Mouse (Mus musculus) left cerebral cortex, adult 9 months (tissue): ENCODE results near the gene Ptpa.
A peak's percentile ranks its signal among the peaks of the same experiment; 100 is the strongest.

Experiments
- DNase-seq, 2 experiments: peaks; one replicate each; pipeline ENCODE4 v3.0.0; 2022; ENCODE audit warnings: low spot score in 2 of 2

Gene Ptpa

DNA sequence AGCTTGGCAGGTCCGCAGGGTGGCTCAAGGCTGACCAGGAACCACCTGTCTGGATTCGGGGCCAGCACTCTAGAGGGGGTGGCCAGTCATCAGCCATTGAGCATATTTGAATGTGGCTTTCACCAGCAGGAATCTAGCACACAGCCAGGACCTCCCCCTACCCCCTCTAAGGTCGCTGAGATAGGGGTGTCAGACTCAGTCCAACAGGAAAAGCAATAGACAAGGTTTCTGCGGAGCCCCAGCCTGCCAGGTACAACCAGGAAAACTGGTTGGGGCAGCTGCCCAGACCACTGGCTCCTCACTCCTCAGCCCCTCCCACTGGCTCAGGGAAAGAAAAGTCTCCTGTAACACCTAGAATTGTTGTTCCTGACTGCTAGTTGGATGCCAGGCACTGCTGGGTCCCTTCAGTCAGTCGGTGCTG is 47.5 kb downstream of the Ptpa start:
- DNase-seq = no peak

DNA sequence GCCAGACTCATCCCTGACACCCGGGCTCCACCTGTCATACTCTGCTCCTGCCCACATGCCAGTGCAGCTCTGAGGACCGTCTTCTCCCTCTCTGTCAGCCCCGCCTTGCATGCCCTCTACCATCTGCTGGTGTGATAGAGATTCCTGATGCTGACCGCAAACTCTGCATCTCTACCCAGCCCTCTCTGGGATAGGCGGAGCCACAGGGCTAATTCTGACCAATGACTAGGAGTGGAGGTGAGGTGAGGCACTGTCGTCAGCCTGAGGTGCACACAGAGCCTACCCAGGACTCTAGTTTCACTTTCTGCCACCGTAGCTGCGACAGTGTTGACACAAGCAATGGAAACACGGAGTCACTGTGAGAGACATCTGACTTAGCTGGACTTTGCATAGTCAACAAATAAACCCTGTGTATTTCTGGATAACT is 48.1 kb downstream of the Ptpa start:
- peak; percentile 61 to 77 for DNase-seq

DNA sequence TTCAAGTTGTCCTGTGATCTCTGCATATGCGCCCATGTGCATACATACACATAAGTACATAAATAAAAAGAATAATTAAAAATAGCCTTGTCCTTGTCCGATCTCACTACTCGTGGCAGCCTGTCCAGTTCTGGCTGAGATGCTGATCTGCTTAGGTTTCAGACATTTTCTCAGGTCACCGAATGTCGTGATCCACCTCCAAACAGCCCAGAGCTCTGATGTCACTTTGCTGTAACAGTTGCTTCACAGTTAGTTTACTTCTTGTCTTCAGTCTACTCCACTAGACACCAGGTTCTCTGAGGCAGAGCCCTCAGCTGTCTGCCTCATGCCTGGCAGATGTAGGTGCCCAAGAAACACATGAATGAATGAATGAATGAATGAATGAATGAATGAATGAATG is 48.6 kb downstream of the Ptpa start:
- no peak for DNase-seq

DNA sequence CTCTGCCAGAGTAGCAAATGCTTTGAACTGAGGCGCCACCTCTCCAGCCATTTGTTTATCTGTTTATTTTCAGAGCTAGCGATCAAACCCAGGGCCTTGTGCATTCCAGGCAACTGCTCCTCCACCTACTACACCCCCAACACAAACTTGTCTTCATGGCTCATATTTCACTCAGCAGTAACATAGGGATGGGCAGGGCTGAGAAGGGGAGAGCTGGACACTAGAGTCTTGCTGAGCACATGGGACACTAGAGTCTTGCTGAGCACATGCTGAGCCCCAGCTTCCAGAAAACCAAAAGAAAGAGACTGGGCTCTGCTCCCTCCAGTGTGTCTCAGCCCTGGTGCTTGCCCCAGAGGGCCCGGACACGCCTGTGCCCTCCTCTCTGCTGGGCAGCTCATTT is 50.9 kb downstream of the Ptpa start:
- DNase-seq = no peak

DNA sequence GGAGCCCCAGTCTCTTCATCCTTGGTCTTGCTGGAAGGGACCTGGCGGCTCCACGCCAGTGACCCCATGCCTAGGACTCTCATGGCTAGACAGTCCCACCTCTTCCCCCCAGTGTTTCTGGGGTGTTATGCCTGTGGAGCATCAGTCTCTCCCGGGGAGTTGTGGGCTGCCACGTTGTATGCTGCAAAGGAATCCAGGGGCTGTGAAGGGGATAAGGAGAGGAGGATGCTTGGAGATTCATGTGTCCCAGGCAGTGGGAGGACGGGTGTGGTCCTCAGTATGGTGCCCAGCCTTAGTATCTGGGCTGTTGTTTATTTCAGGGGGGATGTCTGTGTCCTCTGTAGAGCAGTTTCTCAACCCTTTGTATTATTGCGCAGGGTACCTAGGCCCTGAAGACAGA is 53.2 kb downstream of the Ptpa start:
- DNase-seq = no peak

DNA sequence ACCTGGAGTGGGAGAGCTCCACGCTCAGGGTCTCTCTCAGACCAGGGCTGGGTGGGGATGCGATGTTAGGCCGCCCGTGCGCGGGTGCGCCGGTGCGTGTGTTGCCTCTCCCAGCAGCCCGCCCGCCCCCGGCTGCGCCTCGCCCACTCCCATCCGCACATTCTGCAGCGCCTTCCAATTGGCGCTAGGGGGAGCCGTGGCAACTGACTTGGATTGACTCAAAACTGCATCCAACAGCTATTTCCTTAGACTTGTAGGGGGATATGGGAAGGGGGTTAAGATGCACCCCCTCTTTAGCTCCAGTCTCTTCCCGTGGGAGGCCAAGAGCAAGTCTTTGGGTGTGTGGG is 53.9 kb downstream of the Ptpa start:
- peak; percentile 50 to 87 for DNase-seq

DNA sequence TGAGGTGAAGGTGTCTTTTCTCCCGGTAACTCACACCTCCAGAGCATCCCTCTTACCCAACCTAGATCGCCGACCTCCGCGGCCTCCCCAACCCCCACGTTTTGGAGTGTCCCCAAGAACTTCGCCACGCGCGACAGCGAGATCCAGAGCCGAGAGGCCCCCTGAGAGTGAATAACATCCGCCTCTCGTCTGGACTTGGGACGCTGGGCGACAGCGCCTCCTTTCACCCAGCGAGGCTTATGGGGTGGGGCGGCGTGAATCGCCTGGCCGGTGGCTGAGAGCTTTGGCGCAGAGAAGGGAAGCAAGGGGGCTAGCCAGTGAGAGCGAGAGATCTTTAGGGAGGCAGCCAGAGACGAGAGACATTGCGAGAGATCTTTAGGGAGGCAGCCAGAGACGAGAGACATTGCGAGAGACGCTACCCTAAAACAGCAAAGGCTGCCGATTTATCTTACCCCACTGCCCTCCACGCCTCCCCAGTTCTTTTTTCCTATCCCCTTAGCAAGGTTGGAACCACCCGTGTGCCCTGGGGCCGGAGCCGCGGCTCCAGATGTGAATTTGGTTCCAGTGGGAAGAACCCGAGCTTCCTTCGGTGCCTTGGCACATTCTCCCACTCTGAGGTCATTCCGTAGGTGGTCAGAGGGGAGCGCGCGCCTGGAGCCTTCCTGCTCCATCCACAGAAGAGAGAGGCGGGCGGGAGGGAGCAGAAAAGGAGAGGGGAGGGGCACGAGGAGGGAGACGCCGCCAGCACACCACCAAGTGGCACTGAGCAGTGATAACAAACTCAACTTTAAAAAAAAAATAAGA is 54.5 kb downstream of the Ptpa start:
- peak in 1 of 2 experiments; percentile 67 for DNase-seq

DNA sequence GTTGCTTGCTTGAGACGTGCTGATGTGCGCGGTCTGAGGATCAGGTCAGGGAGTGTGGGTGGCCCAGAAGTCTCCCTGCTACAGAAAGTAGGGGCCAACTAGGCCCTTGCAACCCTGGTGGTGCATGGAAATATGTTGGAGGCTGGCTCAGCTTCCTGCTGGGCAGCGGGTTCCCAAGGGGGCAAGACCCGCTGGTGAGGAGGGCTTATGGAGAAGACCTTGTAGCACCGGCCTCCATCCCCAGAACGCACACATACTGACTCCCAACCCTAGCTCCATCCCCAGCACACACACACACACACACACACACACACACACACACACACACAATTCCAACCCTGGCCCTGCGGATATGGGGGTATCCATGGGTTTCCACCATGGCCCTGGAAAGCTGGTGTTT is 55.2 kb downstream of the Ptpa start:
- DNase-seq = no peak

DNA sequence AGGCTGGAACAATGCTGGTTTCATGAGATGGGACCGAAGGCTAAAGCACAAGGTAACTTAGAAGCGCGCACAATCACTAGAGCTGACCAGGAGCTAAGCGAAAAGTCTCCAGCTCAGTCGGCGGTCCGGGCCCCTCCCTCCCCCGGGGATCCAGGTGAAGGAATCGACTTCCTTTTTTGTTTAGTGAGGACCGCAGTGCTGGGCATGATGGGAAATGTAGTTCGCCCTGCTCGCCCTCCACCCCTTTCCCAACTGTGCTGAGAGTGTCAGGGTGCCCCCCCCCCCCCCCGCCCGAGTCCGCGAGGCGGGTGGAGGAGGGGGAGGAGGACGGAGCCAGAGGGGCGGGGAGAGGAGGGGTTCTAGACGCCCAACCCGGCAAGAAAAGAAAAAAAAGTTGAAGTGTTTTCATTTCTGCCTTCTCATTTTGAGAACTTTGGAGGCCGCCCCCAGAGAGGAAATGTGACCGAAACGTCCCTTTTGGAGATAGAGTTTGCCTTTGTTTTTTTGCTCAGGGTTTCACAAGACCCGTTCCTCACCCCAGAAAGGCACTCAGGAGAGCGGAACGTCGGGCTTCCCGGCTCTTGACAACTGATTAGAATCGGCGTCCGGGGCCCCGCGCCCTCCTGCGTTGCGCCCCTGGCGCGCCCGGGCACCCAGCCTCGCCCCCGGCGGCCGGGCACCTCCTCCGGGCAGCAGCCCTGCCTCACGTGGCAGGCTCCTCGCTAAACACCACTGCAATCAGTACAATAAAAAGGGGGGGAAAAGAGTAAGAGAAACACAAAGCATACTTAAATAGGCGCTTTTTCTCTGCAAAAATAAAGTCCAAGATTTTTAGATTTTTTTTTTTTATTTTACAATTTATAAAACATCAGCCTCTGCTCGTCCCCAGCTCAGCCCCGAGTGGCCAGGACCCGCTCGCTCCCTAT is 56.2 kb downstream of the Ptpa start:
- peak in 1 of 2 experiments; percentile 84 for DNase-seq

DNA sequence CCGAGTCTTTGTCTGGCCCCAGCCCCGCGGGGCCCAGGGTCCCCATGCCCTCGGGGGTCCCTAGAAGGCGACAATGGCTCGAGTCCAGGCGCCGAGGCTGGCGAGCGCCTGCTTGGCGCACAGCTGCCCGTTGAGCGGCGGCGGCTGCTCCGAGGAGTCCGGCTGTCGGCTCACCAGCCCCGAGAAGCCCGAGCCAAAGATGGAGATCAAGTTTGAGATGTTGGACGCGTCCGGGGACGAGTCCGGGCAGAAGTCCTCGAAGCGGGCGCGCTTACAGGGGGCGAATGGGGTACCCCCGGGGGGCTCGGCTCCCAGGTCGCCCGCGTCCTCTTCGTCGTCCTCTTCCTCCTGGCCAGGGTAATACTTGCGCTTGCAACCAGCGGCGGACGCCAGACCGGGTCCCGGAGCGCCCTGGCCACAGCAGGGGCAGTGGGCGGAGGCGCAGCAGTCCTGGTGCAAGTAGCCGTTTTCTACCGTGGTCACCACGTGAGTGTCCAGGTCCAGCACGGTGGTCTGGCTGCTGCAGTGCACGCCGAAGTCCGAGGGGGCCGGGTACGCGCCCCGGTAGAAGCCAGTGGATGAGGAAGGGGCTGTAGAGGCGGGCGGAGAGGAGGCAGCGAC is 57.0 kb downstream of the Ptpa start:
- no peak for DNase-seq

DNA sequence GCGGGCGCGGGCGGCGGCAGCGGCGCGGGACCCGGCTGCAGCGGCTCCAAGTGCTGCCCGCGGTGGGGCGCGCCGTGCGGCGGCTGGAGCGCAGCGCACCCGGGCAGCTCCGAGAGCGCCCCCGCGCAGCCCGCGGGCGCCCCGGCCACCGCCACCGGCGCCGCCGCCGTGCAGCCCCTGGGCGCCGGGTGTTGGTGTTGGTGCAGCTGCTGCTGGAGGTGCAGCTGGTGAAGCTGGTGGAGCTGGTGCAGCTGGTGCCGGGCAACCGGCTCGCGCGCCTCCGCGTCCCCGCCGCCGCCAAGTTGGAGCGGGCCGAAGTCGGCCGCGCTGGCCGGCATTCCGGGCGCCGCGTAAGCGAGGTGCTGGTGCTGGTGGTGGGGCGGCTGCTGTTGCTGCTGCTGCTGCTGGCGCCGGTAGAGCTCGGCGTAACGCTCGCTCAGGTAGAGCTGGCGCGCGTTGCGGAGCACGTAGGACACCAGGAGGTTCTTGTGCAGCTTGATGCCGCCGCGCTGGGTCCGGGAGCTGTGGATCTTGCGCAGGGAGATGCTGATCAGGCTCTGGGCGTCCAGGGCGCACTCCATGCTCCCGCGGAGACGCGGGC is 57.7 kb downstream of the Ptpa start:
- no peak for DNase-seq

DNA sequence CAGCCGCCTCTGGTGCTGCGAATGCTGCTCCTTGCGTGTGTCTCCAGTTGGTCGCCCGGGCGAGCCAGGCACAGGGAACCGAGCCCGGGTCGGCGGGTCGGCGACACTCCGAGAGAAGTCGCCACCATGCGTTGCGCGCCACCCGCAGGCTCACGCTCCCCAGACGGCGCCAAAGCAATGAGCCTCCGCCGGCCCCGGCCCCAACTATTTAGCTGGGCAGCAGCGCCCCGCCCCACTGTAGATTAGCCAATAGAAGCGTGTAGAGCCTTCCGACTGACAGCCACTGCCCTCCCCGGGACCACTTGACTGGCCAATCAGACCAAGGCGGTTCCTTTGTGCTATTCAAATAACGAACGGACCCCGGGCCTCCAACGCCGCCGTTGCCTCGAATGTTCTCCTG is 58.2 kb downstream of the Ptpa start, which contains the start of gene Ier5l:
Ier5l (minus strand) TSS at position 181 of the 400 bp plus-strand sequence.
- peak; percentile 85 to 95 for DNase-seq

DNA sequence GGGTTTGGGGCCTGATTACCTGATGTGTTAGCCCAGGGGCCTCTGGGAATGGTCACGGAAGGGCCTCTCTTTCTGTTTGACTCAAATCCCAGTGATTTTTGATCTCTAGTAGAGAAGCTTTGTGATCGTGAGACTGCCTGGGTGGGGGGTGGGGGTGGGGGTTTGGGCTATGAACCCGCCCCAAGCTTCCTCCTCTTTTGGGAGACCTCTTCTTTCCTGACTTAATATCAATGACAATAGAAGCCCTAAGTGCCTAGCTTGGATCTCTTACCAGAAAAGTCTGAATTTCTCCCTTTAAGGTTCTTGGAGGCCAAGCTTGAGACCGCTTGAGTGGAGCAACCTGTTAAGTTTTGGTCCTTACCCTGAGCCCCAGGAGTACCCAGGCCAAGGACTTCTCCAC is 58.9 kb downstream of the Ptpa start:
- DNase-seq = no peak

DNA sequence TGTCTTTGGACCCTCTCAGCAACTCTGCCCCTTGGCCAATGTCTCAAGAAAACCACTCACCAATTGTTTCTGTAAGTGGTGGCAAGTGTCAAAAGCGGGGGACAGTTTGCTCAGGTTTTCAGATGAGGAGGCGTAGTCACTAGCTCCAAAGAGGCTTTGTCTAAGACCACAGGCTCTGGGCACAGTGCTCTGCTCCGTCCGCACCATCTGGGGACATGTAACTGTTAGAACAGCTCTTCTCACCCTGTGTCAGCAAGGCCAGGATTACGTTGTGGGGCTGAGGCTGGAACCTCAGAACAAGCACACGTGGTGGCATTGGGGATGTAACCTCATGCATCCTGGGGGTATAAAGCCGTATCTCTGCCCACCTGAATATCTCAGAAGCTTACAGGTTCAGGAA is 59.6 kb downstream of the Ptpa start:
- no peak for DNase-seq

DNA sequence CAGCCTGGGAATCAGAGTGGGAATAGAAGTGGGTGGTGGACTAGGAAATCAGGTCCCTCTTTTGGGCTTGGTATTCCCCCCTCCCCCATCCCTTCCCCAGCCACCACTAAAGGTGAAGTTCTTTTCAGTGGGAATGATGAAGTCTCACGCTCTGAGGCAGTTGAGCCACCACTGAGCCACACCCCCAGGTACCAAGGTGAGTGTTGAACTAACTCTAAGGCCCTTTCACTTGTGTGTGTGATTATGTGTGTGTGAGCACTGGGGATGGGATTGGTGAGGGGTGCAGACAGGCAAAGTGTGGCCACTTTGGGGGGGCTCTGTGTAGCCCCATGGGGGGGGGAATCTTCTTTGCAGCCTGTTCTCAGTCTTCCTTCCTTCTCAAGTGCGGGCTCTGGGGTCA is 60.4 kb downstream of the Ptpa start:
- no peak for DNase-seq

DNA sequence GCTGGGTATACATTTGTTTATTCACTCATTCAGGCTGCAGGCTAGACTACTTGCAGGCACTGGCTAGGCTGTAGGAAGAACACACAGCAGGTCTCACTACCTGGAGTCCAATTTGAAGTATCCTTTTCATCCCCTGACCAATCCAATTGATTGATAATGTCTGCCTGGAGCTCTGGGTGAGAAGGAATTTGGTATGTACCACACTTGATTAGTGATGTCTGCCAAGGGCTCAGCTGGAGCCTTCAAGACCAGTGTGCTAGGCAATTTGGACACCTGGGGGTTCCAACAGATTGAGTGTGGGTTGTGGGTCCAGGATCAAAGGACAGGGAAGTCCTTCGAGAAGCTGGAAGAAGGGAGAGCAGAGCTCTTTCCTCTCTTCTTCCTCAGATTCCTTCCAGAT is 62.7 kb downstream of the Ptpa start:
- no peak for DNase-seq

DNA sequence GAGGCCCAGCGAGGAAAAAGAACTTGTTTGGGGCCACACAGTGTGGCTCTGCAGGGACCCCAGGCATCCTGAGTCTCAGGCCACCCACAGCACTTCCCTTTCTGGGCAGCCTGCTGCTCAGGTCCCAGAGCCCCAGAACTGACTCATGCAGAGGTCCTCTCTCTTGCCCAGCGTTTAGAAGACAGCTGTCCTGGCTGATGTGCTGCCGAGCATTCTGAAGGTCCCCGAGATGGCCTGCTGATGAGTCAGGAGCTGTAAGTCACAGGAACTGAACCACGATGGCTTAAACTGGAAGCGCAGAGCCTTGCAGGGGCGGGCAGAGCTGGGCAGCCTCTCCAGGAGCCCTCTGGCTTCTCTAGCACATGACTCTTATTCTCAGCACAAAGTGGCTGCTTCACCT is 71.8 kb downstream of the Ptpa start:
- no peak for DNase-seq

DNA sequence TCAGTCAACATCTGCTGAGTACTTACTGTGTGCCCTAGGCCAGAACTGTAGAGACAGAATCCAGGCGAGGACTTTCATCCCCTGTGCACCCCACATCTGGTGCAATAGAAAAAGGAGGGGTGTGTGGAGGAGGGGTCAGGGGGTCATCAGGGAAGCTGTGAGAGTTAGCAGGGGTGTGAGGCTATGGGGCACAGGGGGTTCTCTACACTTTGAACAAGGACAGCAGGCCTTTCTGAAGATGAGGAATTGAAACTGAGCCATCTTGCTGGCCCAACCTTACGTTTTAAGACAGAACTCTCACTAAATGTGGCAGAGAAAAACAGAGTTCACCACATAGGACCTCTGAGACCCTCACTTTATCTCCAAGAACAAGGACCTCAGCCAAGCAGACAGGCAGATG is 74.5 kb downstream of the Ptpa start:
- no peak for DNase-seq

DNA sequence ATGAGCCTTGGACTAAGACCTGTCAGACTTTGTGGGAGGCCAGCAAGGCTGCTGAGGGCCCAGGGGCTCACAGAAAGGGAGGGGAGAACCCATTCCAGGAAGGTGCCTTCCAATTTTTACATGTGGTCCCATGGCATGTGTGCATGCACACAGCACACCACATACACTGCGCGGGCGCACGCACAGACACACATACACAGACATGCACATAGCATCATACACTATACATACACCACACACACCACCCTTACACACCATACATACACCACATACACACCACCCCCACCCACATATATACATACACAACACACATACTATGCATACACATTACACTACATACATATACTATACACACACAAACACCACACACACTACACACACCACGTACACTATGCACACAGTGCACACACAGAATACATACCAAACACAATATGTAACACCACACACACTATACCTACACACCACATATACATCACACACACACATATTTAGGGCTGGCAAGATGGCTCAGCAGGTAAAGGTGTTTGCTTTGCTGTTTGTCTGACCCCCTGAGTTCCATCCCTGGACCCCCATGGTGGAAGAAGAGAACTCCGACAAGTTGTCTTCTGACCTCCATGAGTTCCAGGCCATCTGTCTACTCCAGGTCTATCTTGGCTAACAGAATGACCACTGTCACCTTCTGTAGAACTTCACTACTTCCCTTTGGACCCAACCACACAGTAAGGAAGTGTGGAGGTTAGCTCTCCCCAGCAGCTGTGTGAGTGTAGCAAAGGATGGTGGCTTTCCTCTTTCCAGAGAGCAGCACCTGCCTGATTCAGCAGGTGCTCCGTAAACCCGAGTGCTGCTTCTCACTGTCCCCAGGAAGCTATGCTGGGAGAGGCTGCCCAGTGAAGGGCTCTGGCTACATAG is 79.4 kb downstream of the Ptpa start:
- DNase-seq = no peak

DNA sequence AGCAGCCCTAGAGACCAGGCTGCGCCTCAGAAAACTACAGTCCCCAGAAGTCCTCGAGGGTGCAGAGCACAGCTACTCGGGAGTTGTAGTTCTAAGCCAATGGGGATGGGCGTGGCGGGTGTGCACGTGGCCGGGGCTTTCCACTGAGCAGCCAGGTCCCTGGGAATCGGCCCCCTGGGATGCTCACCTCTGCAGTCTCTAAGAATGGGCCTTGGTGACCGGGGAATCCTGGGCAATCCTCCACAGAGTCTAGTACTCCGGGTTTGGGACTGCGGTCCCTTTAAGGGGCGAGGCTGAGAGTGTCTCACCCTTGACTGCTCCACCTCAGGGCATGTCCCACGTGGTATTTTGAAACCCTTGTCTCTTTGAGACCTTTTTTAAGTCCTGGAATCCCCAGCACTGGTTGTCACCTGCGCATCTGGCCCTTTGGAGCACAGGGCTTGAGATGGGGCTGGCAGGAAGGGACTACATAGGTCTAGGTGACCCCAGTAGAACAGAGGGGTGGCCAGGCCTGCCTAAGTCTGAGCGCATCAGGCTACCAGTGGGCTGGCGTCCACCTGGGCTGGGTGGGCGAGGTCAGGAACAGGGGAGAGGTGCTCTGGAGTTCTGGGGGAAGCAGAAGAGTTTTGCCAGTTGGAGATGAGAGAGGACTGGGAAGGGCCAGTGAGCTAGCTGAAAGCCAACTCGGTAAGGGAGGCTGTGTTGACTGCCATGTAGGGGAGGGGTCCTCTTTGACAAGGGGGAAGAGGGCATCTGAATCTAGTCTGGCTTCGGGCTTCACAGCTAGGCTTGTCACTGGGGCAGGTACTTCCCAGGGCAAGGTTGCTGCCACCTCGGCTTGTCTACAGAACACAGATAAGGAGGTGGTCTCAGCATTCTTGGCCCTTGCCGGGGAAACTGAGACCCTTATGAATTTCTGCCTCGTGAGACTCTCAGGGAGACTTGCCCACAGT is 80.3 kb downstream of the Ptpa start:
- DNase-seq = peak in 1 of 2 experiments; percentile 63
